Mouse (Mus musculus): ENCODE results near the gene Arap1. TPM values are rescaled to one million over a fixed set of nuclear protein-coding genes. Genes with fewer than 3 reads are reported as not detected.

Gene Arap1
- polyA plus RNA-seq, 1 experiment = 41.8 TPM

- no peak for TF ChIP-seq POLR2A (IDR thresholded peaks at IDR 0.05; ENCODE audit: borderline replicate concordance, insufficient read depth, low read length)
- WGBS = 53% methylated on average over 3 of the region's 3 CpGs
- DNase-seq = peak in 1 of 2 experiments; percentile 54
These were observed 11.2 kb upstream of the Arap1 start for GRCm38 (mm10) chr7:101336686-101337085.

GRCm38 (mm10) chr7:101337401-101337800 lies 10.5 kb upstream of the Arap1 start:
- H3K4me1 ChIP-seq (ENCODE audit: control insufficient read depth, insufficient read depth, low read length) = peaks cover 52% of the 10 kb centered on the region
- H3K27me3 ChIP-seq (ENCODE audit: control insufficient read depth, insufficient read depth, low read length) = no peaks in the 10 kb centered on the region
- TF ChIP-seq CTCF (IDR thresholded peaks at IDR 0.05; ENCODE audit: borderline replicate concordance, insufficient read depth, low read depth, low read length) (no peak), POLR2A (IDR thresholded peaks at IDR 0.05; ENCODE audit: borderline replicate concordance, insufficient read depth, low read length) (no peak)
- no peak overlapping the region for H3K4me3 ChIP-seq (replicated peaks; ENCODE audit: insufficient read depth, low read depth, low read length)
- no peak overlapping the region for H3K27ac ChIP-seq (ENCODE audit: insufficient read depth, low read length)
- DNase-seq = peak; percentile 65 to 83
- WGBS = 14% methylated on average over 3 of the region's 3 CpGs

More at GRCm38 (mm10) chr7:101336686-101337085, 11.2 kb upstream of the Arap1 start:
- Histone ChIP-seq H3K4me3 (replicated peaks; ENCODE audit: insufficient read depth, low read depth, low read length) (no peak overlapping the region), H3K4me1 (ENCODE audit: control insufficient read depth, insufficient read depth, low read length) (peaks cover 55% of the 10 kb centered on the region), H3K27me3 (ENCODE audit: control insufficient read depth, insufficient read depth, low read length) (no peaks in the 10 kb centered on the region), H3K27ac (ENCODE audit: insufficient read depth, low read length) (no peak overlapping the region)

GRCm38 (mm10) chr7:101341405-101341804 lies 6.5 kb upstream of the Arap1 start:
- H3K4me3 ChIP-seq (replicated peaks; ENCODE audit: insufficient read depth, low read depth, low read length) = no peak overlapping the region
- WGBS = 56% methylated on average over 6 of the region's 6 CpGs
- H3K4me1 ChIP-seq (ENCODE audit: control insufficient read depth, insufficient read depth, low read length) = peaks cover 45% of the 10 kb centered on the region
- TF ChIP-seq POLR2A (IDR thresholded peaks at IDR 0.05; ENCODE audit: borderline replicate concordance, insufficient read depth, low read length) = no peak
- TF ChIP-seq CTCF (IDR thresholded peaks at IDR 0.05; ENCODE audit: borderline replicate concordance, insufficient read depth, low read depth, low read length) = no peak
- H3K27ac ChIP-seq (ENCODE audit: insufficient read depth, low read length) = no peak overlapping the region
- DNase-seq = no peak
- H3K27me3 ChIP-seq (ENCODE audit: control insufficient read depth, insufficient read depth, low read length) = no peaks in the 10 kb centered on the region

- no peak for TF ChIP-seq CTCF (IDR thresholded peaks at IDR 0.05; ENCODE audit: borderline replicate concordance, insufficient read depth, low read depth, low read length)
- no peak for TF ChIP-seq POLR2A (IDR thresholded peaks at IDR 0.05; ENCODE audit: borderline replicate concordance, insufficient read depth, low read length)
- no peak for DNase-seq
- Histone ChIP-seq H3K4me1 (ENCODE audit: control insufficient read depth, insufficient read depth, low read length) (peaks cover 34% of the 10 kb centered on the region), H3K4me3 (replicated peaks; ENCODE audit: insufficient read depth, low read depth, low read length) (no peak overlapping the region), H3K27ac (ENCODE audit: insufficient read depth, low read length) (no peak overlapping the region), H3K27me3 (ENCODE audit: control insufficient read depth, insufficient read depth, low read length) (no peaks in the 10 kb centered on the region)
- WGBS = 82% methylated on average over 7 of the region's 7 CpGs
These were observed 4.7 kb upstream of the Arap1 start for GRCm38 (mm10) chr7:101343135-101343534.

GRCm38 (mm10) chr7:101344892-101345291 lies 3.0 kb upstream of the Arap1 start:
- 79% methylated on average over 4 of the region's 4 CpGs for WGBS
- Histone ChIP-seq H3K27ac (ENCODE audit: insufficient read depth, low read length) (no peak overlapping the region), H3K4me1 (ENCODE audit: control insufficient read depth, insufficient read depth, low read length) (peaks cover 21% of the 10 kb centered on the region), H3K27me3 (ENCODE audit: control insufficient read depth, insufficient read depth, low read length) (no peaks in the 10 kb centered on the region), H3K4me3 (replicated peaks; ENCODE audit: insufficient read depth, low read depth, low read length) (no peak overlapping the region)
- no peak for DNase-seq
- TF ChIP-seq POLR2A (IDR thresholded peaks at IDR 0.05; ENCODE audit: borderline replicate concordance, insufficient read depth, low read length) (no peak), CTCF (IDR thresholded peaks at IDR 0.05; ENCODE audit: borderline replicate concordance, insufficient read depth, low read depth, low read length) (no peak)

GRCm38 (mm10) chr7:101346991-101347390 lies 876 bp upstream of the Arap1 start:
- DNase-seq = no peak
- no peak overlapping the region for H3K27ac ChIP-seq (ENCODE audit: insufficient read depth, low read length)
- no peak overlapping the region for H3K4me3 ChIP-seq (replicated peaks; ENCODE audit: insufficient read depth, low read depth, low read length)
- no peaks in the 10 kb centered on the region for H3K27me3 ChIP-seq (ENCODE audit: control insufficient read depth, insufficient read depth, low read length)
- WGBS = 85% methylated on average over 2 of the region's 2 CpGs
- no peak for TF ChIP-seq POLR2A (IDR thresholded peaks at IDR 0.05; ENCODE audit: borderline replicate concordance, insufficient read depth, low read length)
- TF ChIP-seq CTCF (IDR thresholded peaks at IDR 0.05; ENCODE audit: borderline replicate concordance, insufficient read depth, low read depth, low read length) = no peak
- peaks cover 14% of the 10 kb centered on the region for H3K4me1 ChIP-seq (ENCODE audit: control insufficient read depth, insufficient read depth, low read length)

- WGBS = 9% methylated on average over 13 of the region's 13 CpGs
- Histone ChIP-seq H3K4me3 (replicated peaks; ENCODE audit: insufficient read depth, low read depth, low read length) (peak overlapping the region; percentile 27), H3K27me3 (ENCODE audit: control insufficient read depth, insufficient read depth, low read length) (no peaks in the 10 kb centered on the region), H3K4me1 (ENCODE audit: control insufficient read depth, insufficient read depth, low read length) (peaks cover 10% of the 10 kb centered on the region), H3K27ac (ENCODE audit: insufficient read depth, low read length) (no peak overlapping the region)
- no peak for DNase-seq
- TF ChIP-seq CTCF (IDR thresholded peaks at IDR 0.05; ENCODE audit: borderline replicate concordance, insufficient read depth, low read depth, low read length) (no peak), POLR2A (IDR thresholded peaks at IDR 0.05; ENCODE audit: borderline replicate concordance, insufficient read depth, low read length) (no peak)
These were observed 445 bp downstream of the Arap1 start for GRCm38 (mm10) chr7:101348312-101348711.

- 66% methylated on average over 2 of the region's 2 CpGs for WGBS
- no peaks in the 10 kb centered on the region for H3K27me3 ChIP-seq (ENCODE audit: control insufficient read depth, insufficient read depth, low read length)
- no peak overlapping the region for H3K4me3 ChIP-seq (replicated peaks; ENCODE audit: insufficient read depth, low read depth, low read length)
- H3K4me1 ChIP-seq (ENCODE audit: control insufficient read depth, insufficient read depth, low read length) = peaks cover 10% of the 10 kb centered on the region
- TF ChIP-seq CTCF (IDR thresholded peaks at IDR 0.05; ENCODE audit: borderline replicate concordance, insufficient read depth, low read depth, low read length) = no peak
- no peak for TF ChIP-seq POLR2A (IDR thresholded peaks at IDR 0.05; ENCODE audit: borderline replicate concordance, insufficient read depth, low read length)
- DNase-seq = peak in 1 of 2 experiments; percentile 54
- peak overlapping the region; percentile 63; the same call in 1 of the 2 replicates for H3K27ac ChIP-seq (ENCODE audit: insufficient read depth, low read length)
These were observed 2.0 kb downstream of the Arap1 start for GRCm38 (mm10) chr7:101349861-101350260.
